Mouse (Mus musculus) myocyte (in vitro differentiated cells): ENCODE results near the gene Dmap1.

Experiments used
- CEBPB ChIP-seq: IDR thresholded peaks from 2 replicates; pipeline ENCODE4 v1.6.1; 2011; ENCODE audit warnings: mild to moderate bottlenecking, moderate library complexity; ENCODE audit not compliant: poor library complexity, insufficient read depth, severe bottlenecking
- E2F4 ChIP-seq: IDR thresholded peaks from one replicate; pipeline ENCODE4 v1.6.1; 2011; ENCODE audit warnings: mild to moderate bottlenecking, control low read depth, moderate library complexity; ENCODE audit not compliant: insufficient read depth
- MAX ChIP-seq: IDR thresholded peaks from one replicate; pipeline ENCODE4 v1.6.1; 2011; ENCODE audit warnings: low read depth, mild to moderate bottlenecking, control low read depth
- MYOD1 ChIP-seq, 3 experiments: IDR thresholded peaks; one replicate each; pipeline ENCODE4 v1.6.1; 2011; ENCODE audit warnings: control low read depth in 2 of 3, low read depth in 2 of 3, mild to moderate bottlenecking in 2 of 3, moderate library complexity in 1 of 3; ENCODE audit not compliant: insufficient read length in 2 of 3, control insufficient read depth in 1 of 3
- MYOG ChIP-seq, 3 experiments: IDR thresholded peaks; one replicate each; pipeline ENCODE4 v1.6.1; 2011; ENCODE audit warnings: control low read depth in 2 of 3, low read depth in 2 of 3, mild to moderate bottlenecking in 2 of 3; ENCODE audit not compliant: insufficient read length in 2 of 3, control insufficient read depth in 1 of 3, insufficient read depth in 1 of 3
- POLR2A ChIP-seq: IDR thresholded peaks from one replicate; pipeline ENCODE4 v1.6.1; 2011; ENCODE audit warnings: low read depth, mild to moderate bottlenecking, control low read depth, moderate library complexity; ENCODE audit not compliant: insufficient read length
- POLR2AphosphoS2 ChIP-seq: IDR thresholded peaks from one replicate; pipeline ENCODE4 v1.6.1; 2011; ENCODE audit warnings: low read depth, control low read depth; ENCODE audit not compliant: insufficient read length
- TCF3 ChIP-seq: IDR thresholded peaks from one replicate; pipeline ENCODE4 v1.6.1; 2011; ENCODE audit warnings: low read depth, control low read depth; ENCODE audit not compliant: insufficient read length
- USF1 ChIP-seq: IDR thresholded peaks from one replicate; pipeline ENCODE4 v1.6.1; 2011; ENCODE audit warnings: low read depth, mild to moderate bottlenecking, control low read depth, moderate library complexity

DNA sequence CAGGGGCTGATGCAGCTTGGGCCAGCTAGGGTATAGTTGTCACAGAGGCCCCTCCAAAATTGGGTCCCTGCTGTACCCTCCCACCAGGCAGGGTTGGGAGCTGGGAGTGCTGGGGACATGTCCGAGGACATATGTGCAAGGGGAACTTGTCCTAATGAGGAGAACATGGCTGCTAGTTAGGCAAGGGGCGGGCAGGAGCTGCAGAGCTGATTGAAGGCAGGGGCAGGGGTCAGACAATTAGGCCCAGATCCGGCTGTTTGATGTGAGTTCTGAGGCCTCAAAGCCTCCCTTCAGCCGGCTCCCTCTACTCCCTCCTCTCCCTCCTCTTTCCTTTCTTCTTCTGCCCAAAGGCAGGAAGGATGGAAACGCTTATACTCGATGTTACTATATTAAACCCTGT is 25.1 kb downstream of the Dmap1 start:
- TF ChIP-seq POLR2A (no peak), TCF3 (no peak), USF1 (no peak), MYOD1 (IDR thresholded peaks at IDR 0.05; ENCODE audit: control insufficient read depth in 1 of 3, insufficient read length in 2 of 3, low read depth in 2 of 3) (no peak), MAX (no peak), POLR2AphosphoS2 (no peak), MYOG (IDR thresholded peaks at IDR 0.05; ENCODE audit: control insufficient read depth in 1 of 3, insufficient read depth in 1 of 3, insufficient read length in 2 of 3, low read depth in 2 of 3) (no peak), CEBPB (no peak), E2F4 (no peak)
